Mouse (Mus musculus) adrenal gland, postnatal 36 days (tissue): ENCODE measurements around the gene Lmntd2. TPM values are rescaled to one million over a fixed set of nuclear protein-coding genes. Genes with fewer than 3 reads are reported as not detected.

Source experiments
- DNase-seq, 2 experiments: peaks; one replicate each; pipeline ENCODE4 v3.0.0; 2021; ENCODE audit warnings: mixed read lengths in 1 of 2
- microRNA-seq: library from miRNA; unstranded; fragments of <30 nt; microRNA quantifications from one replicate; pipeline ENCODE4 v1.2.0, GENCODE M21; 2021
- total RNA-seq, 2 experiments: library from RNA; stranded (reverse); gene quantifications; 2 replicates each; pipeline ENCODE4 v1.2.3; 2021

Lmntd2 gene
- total RNA-seq, 2 experiments from 2014 or later, result 0.13 TPM

- DNase-seq, result no peak
Observed at GRCm38 (mm10) chr7:141190220-141190619, 23.7 kb downstream of the Lmntd2 start.

DNA sequence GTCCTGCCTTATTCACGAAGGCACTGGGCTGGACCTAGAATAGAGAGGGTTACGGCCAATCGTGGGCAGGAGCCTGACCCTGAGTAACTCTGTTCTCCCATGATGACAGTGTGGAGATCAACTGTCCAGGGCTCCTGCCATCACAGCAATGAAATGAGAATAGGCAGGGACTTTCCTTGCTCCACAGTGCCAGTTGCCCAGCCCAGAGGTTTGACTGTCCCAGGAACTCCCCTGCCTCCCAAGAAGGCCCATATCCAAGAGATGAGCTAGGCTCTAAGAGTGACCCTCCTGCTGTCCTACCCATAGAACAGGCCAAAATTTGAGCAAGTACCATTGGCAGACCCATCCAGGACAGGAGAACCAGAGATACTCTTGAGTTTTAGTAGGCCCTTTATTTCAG, 25.1 kb downstream of the Lmntd2 start:
- DNase-seq, result no peak

GRCm38 (mm10) chr7:141188194-141188593, 25.7 kb downstream of the Lmntd2 start:
- DNase-seq, result no peak

GRCm38 (mm10) chr7:141176173-141176572, 37.7 kb downstream of the Lmntd2 start:
- DNase-seq, result peak; percentile 91 to 92

DNA sequence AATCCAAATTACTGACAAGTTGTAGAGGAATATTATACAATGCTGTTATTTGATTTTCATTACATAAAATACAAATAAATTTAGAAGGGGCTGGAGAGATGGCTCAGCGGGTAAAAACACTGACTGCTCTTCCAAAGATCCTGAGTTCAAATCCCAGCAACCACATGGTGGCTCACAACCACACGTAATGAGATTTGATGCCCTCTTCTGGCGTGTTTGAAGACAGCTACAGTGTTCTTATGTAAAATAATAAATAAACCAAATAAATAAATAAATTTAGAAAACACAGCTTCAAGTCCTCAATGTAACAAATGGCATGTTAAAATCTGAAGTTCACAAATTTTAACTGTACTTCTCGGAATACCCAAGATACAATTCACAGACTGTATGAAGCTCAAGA, 38.8 kb downstream of the Lmntd2 start:
- DNase-seq, result no peak

DNA sequence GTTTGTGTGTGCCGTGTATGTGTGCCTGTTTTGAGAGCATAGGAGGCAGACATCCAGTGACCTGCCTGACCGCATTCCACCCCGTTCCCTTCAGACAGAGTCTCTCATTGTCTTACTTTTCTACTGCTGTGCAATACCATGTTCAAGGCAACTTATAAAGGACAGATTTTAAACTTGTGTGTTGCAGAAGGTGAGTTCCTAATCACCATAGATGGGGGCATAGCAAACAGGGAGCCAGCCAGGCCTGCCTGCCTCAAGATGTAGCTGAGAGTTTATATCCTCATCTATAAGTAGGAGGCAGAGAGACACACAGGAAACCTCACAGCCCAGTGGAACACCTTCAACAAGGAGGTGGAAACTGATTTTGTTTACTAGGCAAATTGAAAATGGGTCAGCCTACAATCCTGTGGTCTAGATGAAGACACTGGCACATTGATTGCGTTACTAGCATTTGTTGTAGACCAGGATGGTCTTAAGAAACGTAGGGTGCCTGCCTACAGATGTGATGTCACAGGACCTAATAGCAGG, 40.5 kb downstream of the Lmntd2 start:
- no peak for DNase-seq

DNA sequence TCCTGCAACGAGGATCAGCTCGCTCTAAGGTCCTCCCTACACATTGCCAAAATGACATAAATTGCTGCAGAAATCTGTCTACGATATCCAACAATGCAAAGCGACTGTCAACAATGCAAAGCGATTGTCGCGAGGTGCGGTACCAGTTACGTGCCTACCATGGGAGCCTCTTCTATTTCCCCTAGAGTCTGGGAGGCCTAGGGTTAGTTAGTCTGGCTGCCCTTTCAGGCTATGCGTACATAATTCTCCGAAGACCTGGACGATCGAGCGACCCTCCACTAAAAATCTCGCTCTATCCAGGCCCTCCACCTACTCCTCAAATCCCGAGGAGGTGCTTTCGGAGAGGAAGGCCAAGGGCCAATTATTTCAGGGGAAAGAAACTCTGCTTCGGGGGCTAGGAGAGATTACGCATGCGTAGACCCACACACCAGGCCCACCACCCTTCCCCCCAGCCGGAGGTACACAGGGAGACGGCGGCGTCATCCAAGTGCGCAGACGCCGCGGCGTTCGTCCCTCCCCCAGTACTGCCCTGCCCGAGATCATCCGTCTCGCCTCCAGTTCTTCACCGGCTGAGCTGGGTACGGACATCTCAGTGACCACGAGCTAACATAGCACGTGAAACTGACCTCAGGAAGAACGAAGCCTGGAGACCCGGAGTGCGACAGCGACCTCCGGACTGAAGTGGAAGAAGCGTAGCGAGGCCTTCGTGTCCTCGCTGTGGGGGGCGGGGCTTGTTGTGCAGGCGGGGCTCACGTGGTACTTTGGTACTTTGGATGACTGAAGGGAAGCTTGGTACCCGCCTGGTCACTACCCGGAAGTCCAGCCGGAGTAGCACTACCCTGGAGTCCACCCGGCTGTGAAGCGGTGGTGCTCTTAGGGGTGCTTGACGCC, 41.5 kb downstream of the Lmntd2 start, which contains the start of gene Rnh1:
Gene Rnh1, minus strand, starts transcription at position 742 of the 891 bp plus-strand sequence.
- peak; percentile 93 to 95 for DNase-seq

DNA sequence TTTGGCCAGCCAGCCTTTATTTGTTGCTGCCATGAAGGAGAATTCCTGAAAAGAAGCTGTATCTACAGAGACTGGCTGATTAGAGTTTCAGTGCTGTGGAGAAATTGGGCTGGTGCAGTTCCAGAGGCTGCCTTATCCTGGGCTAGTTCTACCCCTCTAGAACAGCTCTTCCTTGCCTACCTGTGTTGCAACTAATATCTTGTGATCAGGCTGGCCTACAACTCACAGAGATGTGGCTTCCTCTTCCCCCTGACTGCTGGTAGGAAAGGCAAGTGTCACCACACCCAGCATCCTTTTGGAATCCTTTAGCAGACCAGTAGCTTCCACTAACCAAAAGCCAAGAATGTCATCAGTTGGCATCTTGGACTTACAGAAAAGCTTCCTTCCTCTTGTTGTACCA, 44.0 kb downstream of the Lmntd2 start:
- DNase-seq, result no peak

DNA sequence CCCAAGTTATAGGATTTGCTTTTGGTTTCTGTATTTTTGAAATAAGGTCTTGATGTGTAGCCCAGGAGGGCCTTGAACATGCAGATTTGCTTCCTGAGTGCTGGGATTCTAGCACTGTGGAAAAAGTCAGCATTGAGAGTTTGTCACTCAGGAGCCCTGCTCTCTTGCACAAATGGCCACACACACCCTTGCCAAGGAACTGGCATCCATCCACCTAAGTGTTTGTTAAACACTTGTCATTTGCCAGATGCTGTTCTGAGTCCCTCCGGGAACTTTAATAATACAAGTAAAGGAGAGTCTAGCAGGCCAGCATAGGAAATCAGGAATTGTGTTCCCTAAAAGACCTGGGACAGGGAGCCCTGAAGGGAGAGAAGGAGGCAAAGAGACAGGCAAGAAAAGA, 44.6 kb downstream of the Lmntd2 start:
- DNase-seq, result no peak

- peak; percentile 85 to 88 for DNase-seq
Observed at GRCm38 (mm10) chr7:141168518-141168953, 45.3 kb downstream of the Lmntd2 start.

DNA sequence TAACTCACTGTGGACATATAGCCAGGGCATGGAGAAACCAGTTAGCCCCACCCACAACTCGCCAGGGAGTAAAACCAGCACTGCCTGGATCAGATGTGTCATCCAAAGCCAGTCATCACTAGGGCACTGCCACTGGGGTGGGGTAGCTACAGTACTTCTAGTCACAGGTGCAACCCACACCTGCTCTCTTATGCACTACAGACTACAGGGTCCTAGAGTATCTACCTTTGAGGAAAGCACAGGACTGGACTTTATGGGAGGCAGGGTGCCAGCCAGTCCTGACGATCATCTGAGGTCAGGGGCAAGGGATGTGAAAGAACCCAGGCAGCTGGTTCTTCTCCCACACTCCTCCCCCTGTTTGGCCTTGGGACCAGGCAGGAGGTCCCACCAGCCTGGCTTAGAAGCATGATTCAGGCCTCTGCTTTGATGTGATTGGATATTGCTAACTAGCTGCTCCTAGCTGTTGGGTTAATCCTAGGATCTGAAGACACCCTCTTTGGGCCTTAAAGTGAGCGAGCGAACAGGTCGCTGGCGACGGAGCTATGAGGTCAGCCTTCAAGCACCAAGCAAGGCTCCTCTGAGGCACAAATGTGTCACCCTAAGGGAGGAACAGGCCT, 45.9 kb downstream of the Lmntd2 start:
- DNase-seq, result peak; percentile 79 to 83

DNA sequence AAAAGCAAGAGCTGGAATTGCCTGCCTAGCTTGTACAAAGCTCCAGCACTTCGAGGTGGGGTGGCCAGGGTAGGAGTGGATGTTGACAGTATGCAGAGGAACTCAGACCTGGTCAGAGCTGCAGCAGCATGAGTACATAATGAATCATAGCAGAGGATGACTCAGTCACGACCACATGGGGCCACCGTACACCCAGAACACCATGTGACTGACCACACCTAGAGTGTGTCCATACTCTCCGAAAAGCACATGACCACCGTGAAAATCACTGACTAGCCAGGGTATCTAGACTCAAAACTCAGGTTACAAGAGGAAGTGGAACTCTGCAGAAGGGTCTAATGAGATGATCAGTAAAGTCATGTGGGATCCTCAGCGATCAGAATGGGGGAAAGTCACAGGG, 49.0 kb downstream of the Lmntd2 start:
- DNase-seq, result peak; percentile 68 to 72

DNA sequence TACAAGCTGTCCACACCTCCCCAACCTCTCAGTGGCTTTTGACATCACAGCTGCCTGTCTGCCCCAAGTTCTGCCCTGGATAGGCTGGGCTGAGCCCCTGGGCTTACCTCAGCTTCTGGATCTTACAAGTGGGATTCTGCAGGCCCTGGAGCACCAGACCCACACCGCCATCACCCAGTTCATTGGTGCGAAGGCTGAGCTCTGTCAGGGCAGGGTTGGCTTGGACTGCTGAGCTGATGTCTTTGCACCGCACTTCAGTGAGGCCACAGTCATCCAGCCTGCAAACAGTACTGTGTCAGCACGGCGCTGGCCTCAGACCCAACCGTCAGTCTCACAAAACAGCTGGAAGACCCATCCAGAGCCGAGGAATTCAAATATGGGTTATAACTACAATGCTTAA, 49.5 kb downstream of the Lmntd2 start:
- DNase-seq, result no peak

Small RNA genes within 50 kb of the gene (microRNA-seq; reads per million reads assigned to microRNA genes)
- gene Mir210, result 297 reads per million, percentile 65 among the genes with 10 or more reads in this experiment

Other genes with a start within 250 kb of the Lmntd2 start
- gene Ifitm1, start 246.9 kb downstream of the Lmntd2 start, total RNA-seq, result 1 to 10 TPM; 5.5 to 7.3 TPM
- 100 to 1,000 TPM; 135 to 191 TPM for gene Ifitm3, start 203.3 kb downstream of the Lmntd2 start, total RNA-seq
- gene Ifitm6, start 196.2 kb downstream of the Lmntd2 start, total RNA-seq, result under 1 TPM in 1 of 2 experiments, not detected in 1; 0.99 TPM
- gene Gm17387, start 184.9 kb downstream of the Lmntd2 start, total RNA-seq, result not detected
- gene B4galnt4, start 153.0 kb downstream of the Lmntd2 start, total RNA-seq, result under 1 TPM; 0.83 to 0.95 TPM
- 1 to 10 TPM; 1.4 to 1.5 TPM for gene Pkp3, start 135.9 kb downstream of the Lmntd2 start, total RNA-seq
- gene Sigirr, start 113.5 kb downstream of the Lmntd2 start, total RNA-seq, result 1 to 10 TPM; 2.4 to 4.3 TPM
- under 1 TPM; 0.30 TPM for gene Ano9, start 96.3 kb downstream of the Lmntd2 start, total RNA-seq
- gene Ptdss2, start 91.7 kb downstream of the Lmntd2 start, total RNA-seq, result 10 to 100 TPM; 41.8 to 42.9 TPM
- gene Rnh1, start 41.2 kb downstream of the Lmntd2 start, total RNA-seq, result 100 to 1,000 TPM; 265 to 371 TPM
- 10 to 100 TPM; 89.1 to 93.9 TPM for gene Hras, start 20.1 kb downstream of the Lmntd2 start, total RNA-seq
- 1 to 10 TPM; 4.7 to 8.8 TPM for gene Lrrc56, start 19.9 kb downstream of the Lmntd2 start, total RNA-seq
- 1 to 10 TPM; 3.6 to 4.1 TPM for gene Rassf7, start 1.8 kb upstream of the Lmntd2 start, total RNA-seq
- gene Phrf1, start 14.7 kb upstream of the Lmntd2 start, total RNA-seq, result 10 to 100 TPM; 70.5 to 89.3 TPM
- gene Irf7, start 52.4 kb upstream of the Lmntd2 start, total RNA-seq, result 10 to 100 TPM; 13.5 to 14.9 TPM
- gene Cdhr5, start 62.7 kb upstream of the Lmntd2 start, total RNA-seq, result 10 to 100 TPM in 1 of 2 experiments, 1 to 10 TPM in 1; 3.3 to 17.3 TPM
- 1 to 10 TPM in 1 of 2 experiments, under 1 TPM in 1; 0.63 to 1.2 TPM for gene Sct, start 65.1 kb upstream of the Lmntd2 start, total RNA-seq
- under 1 TPM in 1 of 2 experiments, not detected in 1; 0.56 TPM for gene Drd4, start 77.9 kb upstream of the Lmntd2 start, total RNA-seq
- gene Deaf1, start 113.6 kb upstream of the Lmntd2 start, total RNA-seq, result 10 to 100 TPM; 25.8 to 37.5 TPM
- gene Tmem80, start 113.7 kb upstream of the Lmntd2 start, total RNA-seq, result 10 to 100 TPM; 23.9 to 27.1 TPM
- 1 to 10 TPM; 1.8 to 3.2 TPM for gene Eps8l2, start 124.8 kb upstream of the Lmntd2 start, total RNA-seq
- gene Taldo1, start 178.1 kb upstream of the Lmntd2 start, total RNA-seq, result 100 to 1,000 TPM; 707 to 724 TPM
- 10 to 100 TPM; 24.9 to 46.7 TPM for gene Gatd1, start 200.1 kb upstream of the Lmntd2 start, total RNA-seq
- 1 to 10 TPM in 1 of 2 experiments, under 1 TPM in 1; 0.70 to 1.3 TPM for gene Cend1, start 215.4 kb upstream of the Lmntd2 start, total RNA-seq
- gene Slc25a22, start 223.8 kb upstream of the Lmntd2 start, total RNA-seq, result 100 to 1,000 TPM; 110 to 120 TPM
- 1 to 10 TPM; 1.5 to 2.3 TPM for gene Pidd1, start 229.9 kb upstream of the Lmntd2 start, total RNA-seq
- 1,000 to 10,000 TPM; 1,094 to 1,114 TPM for gene Rplp2, start 233.3 kb upstream of the Lmntd2 start, total RNA-seq
- gene Pnpla2, start 241.1 kb upstream of the Lmntd2 start, total RNA-seq, result 100 to 1,000 TPM; 875 to 879 TPM
- 10 to 100 TPM in 1 of 2 experiments, 1 to 10 TPM in 1; 9.5 to 13.1 TPM for gene Cracr2b, start 247.0 kb upstream of the Lmntd2 start, total RNA-seq